Mouse (Mus musculus) CH12.LX (cell line): ENCODE measurements around the gene Gm10160. TPM values are rescaled to one million over a fixed set of nuclear protein-coding genes. Genes with fewer than 3 reads are reported as not detected.

Experiments used
- DNase-seq: peaks from one replicate; pipeline ENCODE4 v3.0.0-alpha.2; 2013; ENCODE audit errors: extremely low read depth
- H3K27ac ChIP-seq: 2 replicates; pipeline ENCODE4 v1.5.1; 2012; ENCODE audit warnings: low read depth, mild to moderate bottlenecking, control low read depth, moderate library complexity; ENCODE audit not compliant: insufficient read depth
- H3K27me3 ChIP-seq: replicated peaks from 2 replicates; pipeline ENCODE3; 2012; ENCODE audit warnings: inconsistent platforms
- H3K36me3 ChIP-seq, 2 experiments: replicated peaks in 1 of 2; 2 replicates each; pipeline versions ENCODE3 to v1.6.1; 2012; ENCODE audit warnings: inconsistent platforms in 1 of 2, low read length in 1 of 2, mild to moderate bottlenecking in 1 of 2, mixed read lengths in 1 of 2, moderate library complexity in 1 of 2; ENCODE audit not compliant: control insufficient read depth in 1 of 2, insufficient read depth in 1 of 2
- H3K4me1 ChIP-seq, 2 experiments: 2 replicates each; pipeline ENCODE4 v1.6.1; 2012; ENCODE audit warnings: inconsistent platforms in 1 of 2, moderate library complexity in 1 of 2; ENCODE audit not compliant: insufficient read depth in 2 of 2, control insufficient read depth in 1 of 2
- H3K4me2 ChIP-seq: 2 replicates; pipeline ENCODE4 v1.6.1; 2012; ENCODE audit warnings: low read depth, mild to moderate bottlenecking, control low read depth; ENCODE audit not compliant: poor library complexity, insufficient read depth, severe bottlenecking
- H3K4me3 ChIP-seq, 3 experiments: fragments of 150-350 bp in 1 of 3; sonication (generic) in 1 of 3; replicated peaks in 1 of 3; 2 replicates each; pipeline versions ENCODE3 to v1.5.1; 2011 to 2012; ENCODE audit warnings: low read depth in 2 of 3, low read length in 2 of 3, mild to moderate bottlenecking in 2 of 3, moderate library complexity in 2 of 3, control low read depth in 1 of 3, improper control_type of control experiment in 1 of 3, inconsistent platforms in 1 of 3, mixed read lengths in 1 of 3; ENCODE audit not compliant: poor library complexity in 1 of 3
- H3K79me2 ChIP-seq: replicated peaks from 2 replicates; pipeline ENCODE4 v1.6.1; 2012; ENCODE audit warnings: mild to moderate bottlenecking, moderate library complexity; ENCODE audit not compliant: control insufficient read depth, poor library complexity, insufficient read depth, severe bottlenecking; ENCODE audit errors: extremely low read depth
- H3K9ac ChIP-seq: 2 replicates; pipeline ENCODE4 v1.6.1; 2012; ENCODE audit warnings: low read depth, mild to moderate bottlenecking, control low read depth, moderate library complexity; ENCODE audit not compliant: insufficient read depth
- H3K9me3 ChIP-seq: replicated peaks from 2 replicates; pipeline ENCODE3; 2012; ENCODE audit warnings: low read length, inconsistent platforms, mixed read lengths
- CHD1 ChIP-seq: IDR thresholded peaks from 2 replicates; pipeline ENCODE4 v1.6.1; 2012; ENCODE audit warnings: low read depth, low read length, improper control_type of control experiment, inconsistent platforms
- CTCF ChIP-seq, 2 experiments: IDR thresholded peaks in 1 of 2; conservative IDR thresholded peaks in 1 of 2; 2 replicates each; pipeline ENCODE4 v1.5.1; 2011 to 2012; ENCODE audit warnings: low read depth in 2 of 2, low read length in 2 of 2, improper control_type of control experiment in 1 of 2, inconsistent platforms in 1 of 2, mild to moderate bottlenecking in 1 of 2, moderate library complexity in 1 of 2
- E2F4 ChIP-seq: IDR thresholded peaks from 2 replicates; pipeline ENCODE4 v1.6.1; 2011; ENCODE audit warnings: low read depth, low read length, improper control_type of control experiment; ENCODE audit not compliant: insufficient replicate concordance
- ELF1 ChIP-seq: IDR thresholded peaks from 2 replicates; pipeline ENCODE4 v1.6.1; 2014; ENCODE audit warnings: low read depth, mild to moderate bottlenecking, inconsistent platforms, low read length, improper control_type of control experiment
- ETS1 ChIP-seq: conservative IDR thresholded peaks from 2 replicates; pipeline ENCODE4 v1.6.1; 2012; ENCODE audit warnings: low read depth, mild to moderate bottlenecking, inconsistent platforms, low read length, improper control_type of control experiment, moderate library complexity
- GABPA ChIP-seq: IDR thresholded peaks from 2 replicates; pipeline ENCODE4 v1.6.1; 2012; ENCODE audit warnings: low read depth, low read length, improper control_type of control experiment, inconsistent platforms; ENCODE audit not compliant: insufficient replicate concordance
- HCFC1 ChIP-seq: IDR thresholded peaks from 2 replicates; pipeline ENCODE4 v1.6.1; 2012; ENCODE audit warnings: low read depth, mild to moderate bottlenecking, inconsistent platforms, low read length, improper control_type of control experiment
- IRF4 ChIP-seq: IDR thresholded peaks from 2 replicates; pipeline ENCODE4 v1.6.1; 2014; ENCODE audit warnings: low read depth, mild to moderate bottlenecking, inconsistent platforms, low read length, improper control_type of control experiment
- JUN ChIP-seq: IDR thresholded peaks from 2 replicates; pipeline ENCODE4 v1.6.1; 2011; ENCODE audit warnings: low read depth, mild to moderate bottlenecking, low read length, improper control_type of control experiment, moderate library complexity; ENCODE audit not compliant: insufficient read depth
- KAT2A ChIP-seq: IDR thresholded peaks from 2 replicates; pipeline ENCODE4 v1.6.1; 2012; ENCODE audit warnings: low read length, improper control_type of control experiment, inconsistent platforms; ENCODE audit not compliant: insufficient replicate concordance
- MAFK ChIP-seq: IDR thresholded peaks from 2 replicates; pipeline ENCODE4 v1.6.1; 2011; ENCODE audit warnings: low read length, improper control_type of control experiment; ENCODE audit not compliant: insufficient replicate concordance
- MAZ ChIP-seq: IDR thresholded peaks from 2 replicates; pipeline ENCODE4 v1.6.1; 2012; ENCODE audit warnings: low read depth, mild to moderate bottlenecking, inconsistent platforms, low read length, improper control_type of control experiment, moderate library complexity
- MEF2A ChIP-seq: IDR thresholded peaks from 2 replicates; pipeline ENCODE4 v1.6.1; 2014; ENCODE audit warnings: low read depth, mild to moderate bottlenecking, inconsistent platforms, low read length, improper control_type of control experiment, borderline replicate concordance
- MXI1 ChIP-seq: IDR thresholded peaks from 2 replicates; pipeline ENCODE4 v1.6.1; 2011; ENCODE audit warnings: mild to moderate bottlenecking, low read depth, low read length, improper control_type of control experiment
- NRF1 ChIP-seq: IDR thresholded peaks from 2 replicates; pipeline ENCODE4 v1.6.1; 2014; ENCODE audit warnings: low read depth, mild to moderate bottlenecking, inconsistent platforms, low read length, improper control_type of control experiment, moderate library complexity
- PAX5 ChIP-seq: IDR thresholded peaks from 2 replicates; pipeline ENCODE4 v1.6.1; 2012; ENCODE audit warnings: low read length, inconsistent platforms, mixed read lengths
- POLR2A ChIP-seq: IDR thresholded peaks from 2 replicates; pipeline ENCODE4 v1.6.1; 2011; ENCODE audit warnings: low read depth, mild to moderate bottlenecking, improper control_type of control experiment, low read length
- RCOR1 ChIP-seq: conservative IDR thresholded peaks from 2 replicates; pipeline ENCODE4 v1.6.1; 2012; ENCODE audit warnings: low read depth, mild to moderate bottlenecking, inconsistent platforms, low read length, improper control_type of control experiment
- SIN3A ChIP-seq: IDR thresholded peaks from 2 replicates; pipeline ENCODE4 v1.6.1; 2012; ENCODE audit warnings: low read length, improper control_type of control experiment, inconsistent platforms
- TBP ChIP-seq: conservative IDR thresholded peaks from 2 replicates; pipeline ENCODE4 v1.6.1; 2011; ENCODE audit warnings: low read depth, low read length, improper control_type of control experiment
- TCF12 ChIP-seq: IDR thresholded peaks from 2 replicates; pipeline ENCODE4 v1.6.1; 2014; ENCODE audit warnings: low read depth, mild to moderate bottlenecking, inconsistent platforms, low read length, improper control_type of control experiment
- UBTF ChIP-seq: IDR thresholded peaks from 2 replicates; pipeline ENCODE4 v1.6.1; 2012; ENCODE audit warnings: low read depth, mild to moderate bottlenecking, inconsistent platforms, low read length, improper control_type of control experiment, moderate library complexity
- USF2 ChIP-seq: conservative IDR thresholded peaks from 2 replicates; pipeline ENCODE4 v1.6.1; 2011; ENCODE audit warnings: low read depth, low read length, improper control_type of control experiment
- ZKSCAN1 ChIP-seq: IDR thresholded peaks from 2 replicates; pipeline ENCODE4 v1.6.1; 2012; ENCODE audit warnings: low read depth, inconsistent platforms, low read length, improper control_type of control experiment, borderline replicate concordance
- ZMIZ1 ChIP-seq: IDR thresholded peaks from 2 replicates; pipeline ENCODE4 v1.6.1; 2012; ENCODE audit warnings: low read depth, mild to moderate bottlenecking, inconsistent platforms, low read length, improper control_type of control experiment
- dilution Hi-C: fragments of 300-500 bp; cut with MboI; formaldehyde crosslinking; loops from 2 replicates; pipeline ENCODE4 v1.14.3; 2020; ENCODE audit warnings: low sequenced_read_pairs; ENCODE audit not compliant: extremely low pct_unique_long_range_greater_than_20kb, extremely low pct_ligation_motif_present
- in situ Hi-C: fragments of 300-500 bp; cut with MboI; formaldehyde crosslinking; loops from 3 replicates; pipeline ENCODE4 v1.14.3; 2019; ENCODE audit warnings: low sequenced_read_pairs, low pct_ligation_motif_present, low pct_unique_long_range_greater_than_20kb, mixed read lengths
- polyA plus RNA-seq: library from polyadenylated mRNA; unstranded; fragments of >175 nt; gene quantifications from 2 replicates; pipeline ENCODE4 v1.2.1, GENCODE M21; 2012; ENCODE audit warnings: low read depth; ENCODE audit not compliant: insufficient read length
- total RNA-seq, 2 experiments: library from RNA; depleted of rRNA; stranded (reverse); fragments of 300-350 nt in 1 of 2; fragments of >200 nt in 1 of 2; gene quantifications; 2 replicates each; pipeline ENCODE4 v1.2.3; 2012 to 2014

Gene Gm10160
- total and polyA plus RNA-seq, 3 experiments = not detected

- Histone ChIP-seq H3K4me1 (peaks cover 4 to 25% of the 10 kb centered on the region in 2 experiments), H3K9me3 (no peaks in the 10 kb centered on the region), H3K4me3 (no peak overlapping the region), H3K79me2 (no peaks in the 10 kb centered on the region), H3K4me2 (no peak overlapping the region), H3K27ac (no peak overlapping the region), H3K36me3 (no peaks in the 10 kb centered on the region), H3K9ac (no peak overlapping the region), H3K27me3 (no peaks in the 10 kb centered on the region)
- in situ Hi-C loops (no loop called here), dilution Hi-C loops (no loop called here)
- TF ChIP-seq GABPA (no peak), ETS1 (no peak), TCF12 (no peak), ELF1 (no peak), SIN3A (no peak), MEF2A (no peak), MXI1 (no peak), KAT2A (no peak), ZKSCAN1 (no peak), UBTF (no peak), IRF4 (no peak), NRF1 (no peak), MAZ (no peak)
- DNase-seq = no peak
These were observed 7.8 kb downstream of the Gm10160 start for GRCm38 (mm10) chr7:81847777-81848176.

- TF ChIP-seq MAFK = no peak
- no peak for TF ChIP-seq ETS1
- no peak for TF ChIP-seq TBP
- TF ChIP-seq MXI1 = no peak
- TF ChIP-seq CTCF (conservative IDR thresholded peaks at IDR 0.05 in 1 of 2, IDR thresholded peaks at IDR 0.05 in 1 of 2; ENCODE audit: low read depth in 2 of 2, low read length in 2 of 2) = no peak
- TF ChIP-seq JUN = no peak
- TF ChIP-seq GABPA = no peak
- TF ChIP-seq ZMIZ1 = no peak
- TF ChIP-seq HCFC1 = no peak
- no peak for TF ChIP-seq POLR2A
- no peak for TF ChIP-seq IRF4
- no peak for TF ChIP-seq RCOR1
- no peak for TF ChIP-seq TCF12
- TF ChIP-seq CHD1 = no peak
- TF ChIP-seq MAZ = no peak
- TF ChIP-seq NRF1 = no peak
- no peak for TF ChIP-seq PAX5
- no peak for TF ChIP-seq USF2
- TF ChIP-seq E2F4 = no peak
- Histone ChIP-seq H3K27me3 (no peaks in the 10 kb centered on the region), H3K4me3 (no peak overlapping the region), H3K9ac (no peak overlapping the region), H3K9me3 (no peaks in the 10 kb centered on the region), H3K36me3 (no peaks in the 10 kb centered on the region), H3K4me1 (peaks cover 4 to 25% of the 10 kb centered on the region in 2 experiments), H3K27ac (no peak overlapping the region), H3K4me2 (no peak overlapping the region), H3K79me2 (no peaks in the 10 kb centered on the region)
- in situ Hi-C loops (no loop called here), dilution Hi-C loops (no loop called here)
- no peak for DNase-seq
These were observed 8.6 kb downstream of the Gm10160 start for GRCm38 (mm10) chr7:81847010-81847409.
